Mouse (Mus musculus): ENCODE data around the gene Rlim.

DNA sequence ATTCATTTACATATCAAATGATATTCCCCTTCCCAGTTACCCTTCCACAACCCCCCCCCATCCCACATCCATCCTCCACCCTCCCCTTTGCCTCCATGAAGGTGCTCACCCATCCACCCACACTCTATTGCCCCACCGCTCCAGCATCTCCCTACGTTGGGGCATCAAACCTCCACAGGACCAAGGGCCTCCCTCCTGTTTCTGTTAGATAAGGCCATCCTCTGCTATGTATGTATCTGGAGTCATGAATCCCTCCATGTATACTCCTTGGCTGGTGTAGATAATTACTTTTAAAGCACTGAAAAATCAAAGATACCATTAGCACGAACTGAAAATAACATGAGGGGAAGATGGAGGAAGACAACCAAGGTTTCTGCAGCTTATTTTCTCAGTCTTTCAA is 41.4 kb downstream of the Rlim start:
- no peak for TF ChIP-seq POLR2A (IDR thresholded peaks at IDR 0.05; ENCODE audit: borderline replicate concordance, low read depth, low read length)
- TF ChIP-seq CTCF (IDR thresholded peaks at IDR 0.05; ENCODE audit: low read depth, low read length), result no peak
